Mouse (Mus musculus) adrenal gland, adult 2 months (tissue): ENCODE measurements around the gene Gtf2h1. TPM values are rescaled to one million over a fixed set of nuclear protein-coding genes. Genes with fewer than 3 reads are reported as not detected.
"Not testable (repeated sequence)": the region's sequence is repeated elsewhere in the genome, so short reads cannot be mapped to it uniquely, and the experiment has no call there.

Experiments
- DNase-seq: peaks from one replicate; pipeline ENCODE4 v3.0.0; 2021
- polyA plus RNA-seq: library from polyadenylated mRNA; depleted of rRNA; stranded (reverse); fragments of >200 nt; gene quantifications from 2 replicates; pipeline ENCODE4 v1.2.3, GENCODE M21; 2012
- total RNA-seq, 2 experiments: library from RNA; stranded (reverse); gene quantifications; 2 replicates each; pipeline ENCODE4 v1.2.3; 2021

The Gtf2h1 gene
- total and polyA plus RNA-seq, 3 experiments: 8.5 to 46.7 (median 30.4) TPM

DNA sequence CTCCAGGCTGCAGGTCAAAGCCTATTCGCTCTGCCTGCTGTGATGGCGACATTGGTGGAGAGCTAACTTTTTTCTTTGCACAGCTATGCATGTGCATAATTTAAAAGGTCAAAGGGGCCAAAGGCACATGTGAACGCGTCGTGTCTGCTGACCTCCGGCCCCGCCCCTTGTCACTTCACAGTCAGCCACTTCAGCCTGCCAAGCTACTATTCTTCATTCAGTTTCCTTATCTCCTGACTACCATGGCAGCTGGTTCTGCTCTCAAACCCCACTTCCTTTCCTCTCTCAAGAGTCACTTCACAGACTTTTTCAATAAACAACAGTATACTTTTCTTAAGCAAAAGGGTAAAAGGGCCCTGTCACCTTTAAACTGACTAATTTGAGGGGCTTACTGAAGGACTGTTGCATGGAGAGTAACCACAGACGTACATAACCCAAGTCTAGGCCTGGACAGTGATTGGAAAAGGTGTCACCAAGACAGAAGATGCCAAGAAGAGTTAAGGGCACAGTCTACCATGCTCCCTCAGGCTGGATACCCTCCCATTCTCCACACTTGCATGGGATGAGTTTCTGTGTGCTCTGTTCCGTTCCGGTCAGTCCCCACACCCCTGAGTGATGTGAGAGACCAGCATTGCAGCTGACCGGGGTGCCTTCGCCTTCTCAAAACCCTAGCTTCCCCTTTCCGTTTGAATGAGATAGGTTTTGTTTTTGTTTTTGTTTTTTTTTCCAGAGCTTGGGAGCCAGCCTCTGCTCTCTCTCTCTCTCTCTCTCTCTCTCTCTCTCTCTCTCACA, 35.1 kb downstream of the Gtf2h1 start:
- DNase-seq: no peak

DNA sequence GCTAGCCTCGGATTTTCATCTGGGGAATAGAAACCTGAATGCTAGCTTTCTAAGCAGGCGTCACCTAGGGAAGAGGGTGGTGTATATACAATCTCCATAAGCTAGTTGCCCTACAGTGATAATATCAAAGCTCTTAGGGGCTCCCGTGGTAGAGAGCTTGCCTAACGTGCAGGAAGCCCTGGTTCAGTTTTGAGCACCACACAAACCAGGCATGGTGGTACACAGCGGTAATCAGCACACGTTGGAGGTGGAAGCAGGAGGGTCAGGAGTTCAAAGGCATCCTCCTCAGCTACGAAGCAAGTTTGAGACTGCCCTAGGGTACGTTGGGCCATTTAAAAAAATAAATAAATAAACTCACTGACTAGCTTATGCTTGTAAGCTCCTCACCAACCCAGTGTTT, 35.8 kb downstream of the Gtf2h1 start:
- DNase-seq: no peak

DNA sequence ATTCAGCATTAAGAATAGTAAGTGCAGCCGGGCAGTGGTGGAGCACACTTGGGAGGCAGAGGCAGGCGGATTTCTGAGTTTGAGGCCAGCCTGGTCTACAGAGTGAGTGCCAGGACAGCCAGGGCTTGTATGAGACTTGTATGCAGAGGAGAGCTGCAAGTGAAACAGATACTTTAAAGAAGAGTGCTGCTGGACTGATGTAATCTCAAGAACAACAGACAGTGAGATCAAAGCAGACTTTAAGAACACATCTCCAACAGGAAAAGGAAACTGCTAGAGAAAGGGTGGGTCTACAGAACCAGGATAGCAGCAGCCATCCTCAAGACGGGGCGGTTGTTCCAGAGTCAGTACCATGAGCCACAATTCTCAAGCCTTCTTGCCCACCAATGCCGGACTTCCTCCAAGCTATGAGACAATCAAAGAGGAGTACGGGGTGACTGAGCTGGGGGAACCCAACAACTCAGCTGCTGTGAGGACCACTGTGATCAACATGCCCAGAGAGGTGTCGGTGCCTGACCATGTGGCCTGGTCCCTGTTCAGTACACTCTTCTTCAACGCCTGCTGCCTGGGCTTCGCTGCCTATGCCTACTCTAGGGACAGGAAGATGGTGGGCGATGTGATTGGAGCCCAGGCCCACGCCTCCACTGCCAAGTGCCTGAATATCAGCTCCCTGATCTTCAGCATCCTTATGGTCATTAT, 36.4 kb downstream of the Gtf2h1 start:
- not testable (repeated sequence) for DNase-seq

DNA sequence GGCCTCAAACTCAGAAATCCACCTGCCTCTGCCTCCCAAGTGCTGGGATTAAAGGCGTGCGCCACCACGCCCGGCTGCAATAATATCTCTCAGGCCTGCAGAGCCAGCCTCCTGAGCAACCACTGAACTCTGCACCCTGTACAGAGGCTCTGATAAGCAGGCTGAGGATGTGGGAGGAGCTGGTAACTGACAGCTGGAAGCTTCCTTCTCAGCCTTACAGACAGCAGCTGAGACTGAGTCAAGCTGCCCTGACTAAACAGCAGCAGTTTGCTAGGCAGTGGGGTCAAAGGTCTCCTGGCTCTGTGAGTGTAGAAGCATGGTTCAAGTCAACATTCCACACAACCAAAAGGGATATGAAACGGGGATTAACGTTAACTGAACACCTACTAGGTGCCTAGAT, 37.4 kb downstream of the Gtf2h1 start:
- DNase-seq: peak; percentile 45

DNA sequence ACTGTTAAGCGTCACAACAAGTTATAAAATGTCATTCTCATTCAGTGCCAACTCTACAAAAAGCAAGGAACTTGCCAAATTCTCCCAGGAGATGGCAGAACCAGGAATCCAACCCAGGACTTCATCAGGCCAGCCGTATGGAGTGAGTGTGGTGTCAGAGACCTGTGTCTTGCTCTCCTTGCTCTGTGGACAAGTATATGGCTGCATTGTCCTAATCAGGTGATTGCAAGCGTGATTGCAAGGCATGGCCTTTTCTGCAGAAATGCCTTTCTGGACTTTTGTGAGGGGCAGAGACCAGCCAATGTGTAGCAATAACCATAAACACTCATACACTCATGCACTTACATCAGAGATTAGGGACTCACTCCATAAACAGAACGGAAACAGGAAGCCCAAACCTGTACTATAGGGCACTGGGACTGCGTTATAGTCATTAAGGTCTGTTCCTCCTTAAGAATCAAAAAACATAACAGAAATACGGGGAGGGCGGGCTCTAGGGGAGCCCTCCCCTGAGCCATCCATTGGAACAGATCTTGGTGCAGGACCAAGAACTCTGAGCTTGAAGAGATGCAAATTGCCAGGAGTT, 37.9 kb downstream of the Gtf2h1 start:
- DNase-seq: no peak

DNA sequence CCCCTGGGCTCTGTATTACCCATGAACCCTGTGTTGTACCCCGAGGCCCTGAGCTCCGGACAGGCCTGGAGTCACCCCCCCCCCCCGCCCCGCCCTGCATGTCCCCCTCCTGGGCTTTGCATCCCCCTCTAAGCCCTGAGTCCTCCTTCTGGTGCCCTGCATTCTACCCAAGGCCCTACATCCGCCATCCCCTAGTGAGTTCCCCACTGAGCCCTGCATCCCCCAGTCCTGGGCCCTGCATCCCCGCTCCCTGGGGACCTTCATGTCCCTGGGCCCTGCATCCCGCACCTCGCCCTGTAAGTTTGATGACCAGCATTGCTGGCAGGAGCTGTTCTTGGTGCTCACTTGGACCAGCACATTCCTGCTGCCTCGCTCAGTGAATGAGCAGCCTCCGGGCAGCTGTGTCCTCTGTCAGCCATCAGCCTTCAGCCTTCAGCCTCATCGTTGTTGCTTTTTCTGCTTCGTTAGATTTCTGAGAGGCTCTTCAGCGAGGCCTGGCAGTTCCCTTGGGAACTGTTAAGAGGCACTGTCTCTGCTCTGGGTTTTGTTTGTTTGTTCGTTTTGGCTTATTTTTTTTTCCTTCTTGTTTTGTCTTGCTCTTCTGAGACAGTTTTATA, 39.2 kb downstream of the Gtf2h1 start:
- no peak for DNase-seq

DNA sequence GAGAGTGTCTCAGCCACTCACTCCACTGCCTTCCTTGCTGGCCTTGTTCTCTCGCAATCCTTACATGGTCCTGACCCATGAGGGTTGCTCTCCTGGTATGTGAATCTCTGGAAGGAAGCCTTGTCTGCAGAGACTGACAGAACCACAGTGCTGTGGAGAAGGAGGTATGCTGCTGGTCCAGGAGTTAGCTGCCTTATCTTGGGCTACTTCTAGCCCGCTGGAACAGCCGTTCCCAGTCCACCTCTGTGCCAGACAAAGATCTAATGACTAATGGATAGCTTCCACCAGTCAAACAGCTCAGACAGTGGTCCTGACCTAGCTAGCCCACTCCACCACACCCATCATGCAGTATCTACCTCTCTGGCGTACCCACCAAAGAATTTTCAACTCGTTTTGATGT, 40.5 kb downstream of the Gtf2h1 start:
- DNase-seq: no peak

DNA sequence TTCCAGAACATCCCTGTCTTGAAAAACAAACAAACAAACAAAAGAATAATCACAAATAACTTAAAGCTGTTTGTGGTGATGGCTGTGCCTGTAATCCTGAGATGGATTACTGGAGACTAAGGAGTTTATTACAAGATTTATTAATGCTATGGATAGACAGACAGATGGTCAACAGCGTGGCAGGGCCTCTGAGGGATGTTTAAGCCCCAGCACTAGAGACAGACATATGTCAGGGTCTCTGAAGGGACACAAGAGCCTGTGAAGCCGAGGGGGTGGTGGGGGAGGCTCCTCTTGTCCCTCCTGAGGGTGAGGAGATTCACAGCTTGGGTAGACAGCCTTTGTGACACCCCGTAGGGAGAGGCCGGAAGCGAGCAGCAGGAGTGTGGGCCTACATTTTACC, 41.2 kb downstream of the Gtf2h1 start:
- no peak for DNase-seq

DNA sequence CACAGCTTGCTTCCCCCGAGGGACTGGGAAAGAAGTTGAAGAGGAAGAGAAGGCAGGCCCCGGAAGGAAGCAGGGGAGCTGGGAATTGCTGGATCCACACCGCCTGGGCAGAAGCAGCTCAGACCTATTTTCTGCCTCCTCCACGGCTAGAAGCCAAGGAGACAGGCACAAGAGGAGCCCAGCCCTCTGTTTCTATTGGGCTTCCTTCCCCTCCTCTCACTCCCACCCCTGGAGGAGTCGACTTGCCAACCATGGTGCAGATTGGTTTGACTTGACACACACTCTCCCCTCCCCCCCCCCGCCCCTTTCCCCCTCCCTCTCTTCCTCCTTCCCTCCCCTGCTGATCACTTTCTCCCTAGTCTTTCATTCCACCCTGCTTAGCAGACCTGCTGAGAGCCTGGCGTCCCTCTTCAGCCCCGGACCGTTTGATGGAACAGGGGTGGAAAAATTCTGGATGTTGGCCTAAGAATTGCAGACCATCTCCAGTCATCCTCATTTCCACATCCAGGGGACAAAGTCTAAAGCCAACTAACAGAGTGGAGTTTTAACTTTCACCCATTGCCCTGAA, 42.3 kb downstream of the Gtf2h1 start:
- DNase-seq: peak; percentile 36

DNA sequence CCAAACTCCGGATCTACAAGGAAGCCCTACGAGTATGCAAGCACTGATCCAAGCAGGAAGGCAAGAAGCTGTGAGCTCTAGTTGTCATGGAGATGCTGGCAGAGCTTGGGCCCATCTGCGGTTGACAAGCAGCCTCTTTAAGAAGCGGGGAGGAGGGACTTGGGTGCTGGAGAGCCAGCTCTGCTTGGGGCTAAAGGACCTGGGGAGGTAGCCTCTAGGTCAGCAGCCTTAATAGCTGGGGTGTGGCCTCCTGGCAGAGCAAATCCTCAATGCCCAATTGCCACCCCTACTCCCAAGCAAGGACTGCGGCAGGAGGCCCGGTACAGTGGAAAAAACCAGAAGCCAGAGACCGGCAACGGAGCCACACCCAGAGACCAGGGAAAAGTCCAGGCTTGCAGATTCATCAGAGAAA, 43.0 kb downstream of the Gtf2h1 start:
- DNase-seq: peak; percentile 76

DNA sequence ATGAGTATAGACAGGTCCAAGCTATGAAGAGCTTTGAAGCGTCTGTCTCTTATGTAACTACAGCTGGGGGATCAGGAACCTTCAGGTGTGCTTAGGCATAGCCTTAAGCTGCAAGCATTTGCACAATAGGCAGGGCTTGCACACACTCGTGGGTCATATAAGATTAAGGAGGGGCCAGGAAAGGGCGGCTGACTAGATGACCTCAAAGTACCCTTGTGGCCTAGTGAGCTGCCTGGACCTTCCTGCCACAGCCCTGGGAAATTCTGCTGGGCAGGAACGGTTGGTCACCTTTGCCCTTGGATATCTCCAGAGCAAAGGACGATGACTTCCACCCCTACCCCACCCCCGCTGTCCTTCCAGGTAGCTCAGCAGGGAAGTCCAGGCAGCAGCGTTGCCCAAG, 43.5 kb downstream of the Gtf2h1 start:
- peak; percentile 41 for DNase-seq

DNA sequence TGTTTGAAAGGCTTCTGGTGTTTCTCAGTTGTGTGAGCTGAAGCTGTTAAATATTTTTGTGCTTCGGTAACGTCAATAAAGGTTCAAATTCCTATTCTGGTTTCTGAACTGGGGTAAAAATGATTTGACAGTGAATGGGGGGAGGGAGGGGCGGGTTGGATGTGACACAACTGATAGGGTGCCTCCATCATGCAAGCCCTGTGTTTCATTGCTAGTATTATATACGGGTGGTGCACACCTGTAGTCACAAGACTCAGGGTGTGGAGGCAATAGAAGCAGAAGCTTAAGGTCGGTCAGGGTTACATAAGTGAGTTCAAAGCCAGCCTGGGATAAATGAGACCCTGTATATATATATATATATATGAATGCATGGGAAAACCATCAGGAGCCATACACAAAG, 44.0 kb downstream of the Gtf2h1 start:
- DNase-seq: no peak

DNA sequence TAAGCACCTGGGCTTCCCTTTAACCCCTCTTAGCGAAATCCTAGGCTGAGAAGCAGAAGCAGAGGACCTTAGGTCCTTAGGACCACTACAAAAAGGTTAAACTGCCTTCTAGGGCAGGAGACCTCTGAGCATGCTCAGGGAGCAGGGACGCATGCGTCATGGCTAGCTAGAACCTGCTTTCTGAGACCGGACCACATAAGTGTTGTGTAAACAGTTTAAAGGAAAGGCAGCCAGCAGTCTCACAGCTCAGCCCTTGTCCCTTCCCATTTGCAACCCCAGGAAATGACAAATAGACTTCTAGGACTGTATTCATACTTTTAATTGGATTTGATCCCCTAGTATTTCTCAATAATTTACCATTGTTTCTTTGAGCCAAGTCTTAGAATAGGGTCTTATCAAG, 44.4 kb downstream of the Gtf2h1 start:
- DNase-seq: no peak

DNA sequence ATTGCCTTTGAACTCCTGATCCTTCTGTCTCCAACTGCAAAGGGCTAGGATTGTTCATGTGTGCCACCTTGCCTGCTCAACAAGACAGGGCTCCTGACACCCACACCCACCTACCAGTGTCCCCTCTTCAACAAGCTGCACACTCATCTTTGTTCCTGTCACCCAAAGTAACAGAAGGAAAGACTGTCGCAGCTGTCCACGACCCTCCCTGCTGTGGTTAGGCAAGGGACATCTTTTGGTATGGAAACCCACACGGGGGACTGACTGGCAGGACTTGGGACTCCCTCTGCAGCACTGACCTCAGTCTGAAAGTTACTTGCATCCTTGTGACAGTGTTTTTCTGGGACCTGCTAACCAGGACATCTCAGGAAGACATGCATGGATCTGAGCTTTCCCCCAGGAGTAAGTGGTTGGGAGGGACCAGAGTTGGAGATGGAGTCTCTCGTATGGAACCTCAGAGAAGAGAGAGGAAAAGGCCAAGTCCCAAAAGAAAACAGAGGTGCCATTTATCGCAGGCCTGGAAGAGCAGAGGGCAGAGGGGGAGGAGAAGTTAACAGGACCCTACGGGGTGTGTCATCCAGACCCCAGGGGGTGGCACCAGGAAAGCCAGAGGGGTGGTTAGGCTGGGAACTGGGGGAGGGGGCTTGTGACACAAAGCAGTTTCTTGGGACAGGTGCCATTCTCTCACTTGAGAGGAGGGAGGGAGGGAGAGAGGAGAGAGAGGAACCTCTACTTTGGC, 45.1 kb downstream of the Gtf2h1 start, which contains the start of gene Ldha:
Gene Ldha, plus strand, starts transcription at position 689 of the 739 bp plus-strand sequence.
- no peak for DNase-seq

DNA sequence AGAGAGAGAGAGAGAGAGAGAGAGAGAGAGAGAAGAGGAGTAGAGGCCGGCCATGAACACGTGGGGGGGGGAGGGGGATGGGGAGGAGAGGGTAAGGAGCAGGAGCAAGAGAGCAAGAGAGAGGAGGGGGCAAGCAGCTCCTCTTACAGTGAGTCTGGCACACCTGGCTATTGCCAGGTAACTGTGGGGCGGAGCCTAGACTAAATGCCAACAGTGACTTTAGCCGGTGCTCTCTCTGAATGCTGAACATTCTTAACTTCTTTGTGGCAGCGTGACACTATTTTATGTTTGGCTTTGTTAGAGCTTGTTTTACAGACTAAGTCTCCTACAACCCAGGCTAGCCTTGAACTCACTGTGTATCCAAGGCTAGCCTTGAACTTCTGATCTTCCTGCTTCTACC, 46.4 kb downstream of the Gtf2h1 start:
- DNase-seq: no peak

DNA sequence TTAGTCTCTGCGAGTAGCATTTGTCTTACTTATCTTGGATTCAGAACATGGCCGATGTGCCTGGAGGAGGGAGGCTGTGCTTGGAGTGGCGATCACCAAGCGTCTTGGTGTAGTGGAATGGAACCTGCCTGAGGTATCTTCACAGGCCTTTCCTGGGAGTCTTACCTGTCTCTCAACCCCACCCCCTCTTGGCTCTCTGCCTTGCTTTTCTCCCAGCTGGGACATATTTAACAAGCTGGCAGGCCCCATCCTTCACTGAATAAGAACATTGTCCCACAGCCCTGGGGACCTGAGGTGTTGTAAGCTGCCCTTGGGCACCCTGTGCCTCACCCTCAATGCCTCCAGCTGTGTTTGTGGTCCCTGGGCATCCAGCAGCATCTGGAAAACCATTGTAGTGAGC, 47.7 kb downstream of the Gtf2h1 start:
- DNase-seq: no peak

DNA sequence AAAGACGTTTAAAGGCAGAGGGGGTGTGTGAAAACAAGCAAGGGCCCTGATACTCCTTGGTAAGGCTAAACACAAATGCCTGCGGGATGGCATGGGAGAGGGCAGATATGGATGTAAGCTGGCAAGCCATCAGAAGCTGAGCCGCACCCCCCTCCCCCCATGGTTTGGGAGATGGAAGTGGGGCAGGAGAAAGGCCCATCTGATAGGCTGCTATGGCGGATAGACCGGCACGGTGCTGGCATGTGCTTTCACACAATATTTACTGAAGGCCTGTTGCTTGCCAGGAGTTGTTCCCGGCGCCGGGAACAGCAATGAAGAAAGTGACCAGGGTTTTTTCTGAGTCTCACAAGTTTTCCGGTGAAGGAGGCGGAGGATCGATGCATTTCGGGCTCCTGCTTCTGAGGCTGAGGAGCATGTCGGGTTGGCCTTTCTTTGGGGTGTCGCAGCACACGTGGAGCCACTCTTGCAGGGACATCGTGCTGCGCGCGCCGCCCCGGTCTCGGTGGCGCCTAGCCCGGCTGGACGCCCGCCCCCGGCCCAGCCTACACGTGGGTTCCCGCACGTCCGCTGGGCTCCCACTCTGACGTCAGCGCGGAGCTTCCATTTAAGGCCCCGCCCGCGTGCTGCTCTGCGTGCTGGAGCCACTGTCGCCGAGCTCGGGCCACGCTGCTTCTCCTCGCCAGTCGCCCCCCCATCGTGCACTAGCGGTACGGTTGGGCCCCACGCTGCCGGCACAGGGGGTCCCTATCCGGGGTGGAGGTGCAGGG, 49.5 kb downstream of the Gtf2h1 start:
- peak; percentile 95 for DNase-seq

DNA sequence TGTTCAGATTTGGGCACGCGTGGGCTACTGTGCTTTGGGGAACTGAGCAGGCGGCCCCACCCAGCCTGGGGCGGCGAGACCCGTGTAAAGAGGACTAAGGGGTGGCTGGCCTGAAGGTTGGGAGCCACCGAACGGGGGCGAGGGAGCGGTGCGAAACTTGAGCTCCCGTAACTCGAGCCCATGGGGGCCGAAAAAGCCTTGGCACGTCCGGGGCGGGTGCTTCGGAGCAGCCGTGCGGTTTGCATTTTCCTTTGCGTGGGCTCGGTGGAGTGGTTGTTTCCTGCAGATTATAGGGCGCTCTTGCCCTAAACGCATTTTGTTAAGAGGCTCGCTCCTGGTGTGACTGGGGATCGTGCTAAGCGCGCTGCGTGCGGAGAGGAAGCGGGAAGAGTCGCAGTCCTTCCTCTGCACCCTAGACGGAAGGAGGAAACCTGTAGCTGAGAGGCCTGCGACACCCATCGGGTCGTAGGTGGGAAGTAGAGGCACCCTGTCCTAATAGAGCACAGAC, 50.1 kb downstream of the Gtf2h1 start:
- DNase-seq: no peak

DNA sequence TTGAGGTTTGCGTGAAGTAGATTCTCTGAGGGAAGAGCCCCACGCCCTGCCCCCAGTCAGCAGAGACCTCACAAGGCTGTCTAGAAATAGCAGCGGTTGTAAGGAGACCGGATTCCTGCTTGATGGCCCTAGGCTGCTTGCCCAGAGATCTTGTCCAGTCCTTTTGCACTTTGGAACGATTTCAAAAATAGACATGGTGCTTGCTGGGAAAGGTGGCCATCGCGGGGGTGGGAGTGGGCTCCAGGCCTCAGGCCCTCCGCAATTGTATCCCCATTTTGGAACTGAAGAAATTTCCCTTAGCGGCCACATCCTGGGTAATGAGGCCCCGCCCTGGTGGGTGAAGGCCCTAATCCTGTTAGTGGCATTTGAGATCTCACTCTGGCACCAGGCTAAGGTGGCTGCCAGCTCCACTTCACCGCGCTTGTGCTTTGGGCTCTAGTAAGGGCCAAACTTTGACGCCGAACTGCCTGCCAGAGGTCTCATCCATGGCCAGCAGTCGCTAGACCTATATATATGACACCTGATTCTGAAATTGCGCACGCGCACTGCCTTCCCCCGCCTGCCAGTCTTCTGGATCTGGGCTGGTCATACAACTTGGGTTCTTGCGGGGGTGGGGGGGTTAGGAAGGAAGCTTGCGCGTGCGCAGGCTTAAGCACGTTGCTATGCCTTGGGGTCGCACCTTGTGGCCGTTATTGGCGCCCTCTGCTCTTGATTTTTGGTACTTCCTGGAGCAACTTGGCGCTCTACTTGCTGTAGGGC, 50.8 kb downstream of the Gtf2h1 start:
- peak; percentile 65 for DNase-seq

DNA sequence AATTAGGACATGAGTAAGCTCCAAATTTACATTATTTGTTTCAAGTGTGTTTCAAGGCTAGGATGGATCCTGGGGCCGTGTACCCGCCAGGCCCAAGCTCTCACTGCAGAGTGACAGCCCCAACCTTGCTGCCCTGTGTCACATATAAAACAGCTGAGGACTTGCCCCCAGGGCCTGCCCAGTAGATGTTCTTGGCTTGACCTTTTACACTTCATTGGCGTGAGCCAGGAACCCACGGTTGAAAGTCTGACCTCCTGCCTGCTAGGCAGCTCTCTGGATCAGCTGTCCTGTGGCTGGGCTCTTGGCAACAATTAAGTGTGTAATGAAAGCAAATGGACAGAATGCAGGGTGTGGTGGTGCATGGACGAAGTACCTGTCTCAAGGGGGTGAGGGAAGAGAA, 53.4 kb downstream of the Gtf2h1 start:
- peak; percentile 39 for DNase-seq
